Mouse (Mus musculus) MEL (cell line): Measurements from ENCODE around the gene Aldh1a3.

ENCODE experiments used
- CTCF ChIP-seq, 3 experiments: IDR thresholded peaks in 2 of 3; conservative IDR thresholded peaks in 1 of 3; 2 replicates each; pipeline ENCODE4 v1.5.1; 2011 to 2012; ENCODE audit warnings: low read length in 3 of 3, low read depth in 2 of 3, mild to moderate bottlenecking in 2 of 3, improper control_type of control experiment in 1 of 3, inconsistent platforms in 1 of 3, mixed read lengths in 1 of 3, moderate library complexity in 1 of 3; ENCODE audit not compliant: control insufficient read depth in 1 of 3, insufficient read depth in 1 of 3, poor library complexity in 1 of 3, severe bottlenecking in 1 of 3
- EP300 ChIP-seq, 2 experiments: IDR thresholded peaks; 2 replicates each; pipeline ENCODE4 v1.6.1; 2011; ENCODE audit warnings: improper control_type of control experiment in 2 of 2, low read length in 2 of 2, low read depth in 1 of 2, mild to moderate bottlenecking in 1 of 2
- ETS1 ChIP-seq: IDR thresholded peaks from 2 replicates; pipeline ENCODE4 v1.6.1; 2012; ENCODE audit warnings: low read depth, mild to moderate bottlenecking, inconsistent platforms, low read length, improper control_type of control experiment, moderate library complexity
- GATA1 ChIP-seq: IDR thresholded peaks from 2 replicates; pipeline ENCODE4 v1.6.1; 2011; ENCODE audit warnings: low read depth, low read length, improper control_type of control experiment
- MAZ ChIP-seq: IDR thresholded peaks from 2 replicates; pipeline ENCODE4 v1.6.1; 2012; ENCODE audit warnings: low read depth, mild to moderate bottlenecking, inconsistent platforms, low read length, improper control_type of control experiment
- MYC ChIP-seq: IDR thresholded peaks from 2 replicates; pipeline ENCODE4 v1.6.1; 2011; ENCODE audit warnings: low read depth, mild to moderate bottlenecking, low read length, improper control_type of control experiment, moderate library complexity
- POLR2A ChIP-seq, 2 experiments: IDR thresholded peaks; 2 replicates each; pipeline ENCODE4 v1.6.1; 2011 to 2012; ENCODE audit warnings: low read length in 2 of 2, mild to moderate bottlenecking in 2 of 2, control low read depth in 1 of 2, improper control_type of control experiment in 1 of 2, low read depth in 1 of 2, moderate library complexity in 1 of 2; ENCODE audit not compliant: control insufficient read depth in 1 of 2, insufficient read depth in 1 of 2, poor library complexity in 1 of 2
- USF2 ChIP-seq, 2 experiments: IDR thresholded peaks; 2 replicates each; pipeline ENCODE4 v1.6.1; 2011 to 2012; ENCODE audit warnings: improper control_type of control experiment in 2 of 2, low read length in 2 of 2, borderline replicate concordance in 1 of 2, inconsistent platforms in 1 of 2, low read depth in 1 of 2, mild to moderate bottlenecking in 1 of 2; ENCODE audit not compliant: insufficient read depth in 1 of 2
- ZC3H11A ChIP-seq: IDR thresholded peaks from 2 replicates; pipeline ENCODE4 v1.6.1; 2012; ENCODE audit warnings: low read depth, mild to moderate bottlenecking, inconsistent platforms, low read length, improper control_type of control experiment
- ZKSCAN1 ChIP-seq: IDR thresholded peaks from 2 replicates; pipeline ENCODE4 v1.6.1; 2012; ENCODE audit warnings: low read depth, mild to moderate bottlenecking, inconsistent platforms, low read length, improper control_type of control experiment, moderate library complexity

DNA sequence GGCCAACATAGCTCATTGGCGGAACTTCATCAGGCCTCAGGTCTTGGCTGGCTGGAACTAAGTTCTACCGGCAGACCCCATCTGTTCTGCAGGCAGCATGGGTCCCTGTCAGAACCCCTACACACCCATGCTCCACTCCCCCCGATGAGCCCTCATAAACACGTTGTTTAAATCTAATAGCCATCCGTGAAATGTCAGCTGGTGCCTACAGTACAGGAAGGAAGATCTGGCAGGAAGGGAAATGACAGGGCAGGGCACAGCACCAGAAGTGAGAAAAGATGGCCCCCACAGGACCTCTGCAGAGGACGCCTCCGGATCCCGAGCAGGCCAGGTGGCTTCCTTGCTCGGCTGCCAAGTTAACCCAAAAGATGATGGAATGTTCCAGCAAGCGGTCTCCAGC lies 23.2 kb downstream of the Aldh1a3 start:
- TF ChIP-seq ZKSCAN1 (no peak), POLR2A (IDR thresholded peaks at IDR 0.05; ENCODE audit: control insufficient read depth in 1 of 2, insufficient read depth in 1 of 2, low read depth in 1 of 2, low read length in 2 of 2, poor library complexity in 1 of 2) (no peak), GATA1 (no peak), CTCF (IDR thresholded peaks at IDR 0.05 in 2 of 3, conservative IDR thresholded peaks at IDR 0.05 in 1 of 3; ENCODE audit: control insufficient read depth in 1 of 3, insufficient read depth in 1 of 3, low read depth in 2 of 3, low read length in 3 of 3, poor library complexity in 1 of 3, severe bottlenecking in 1 of 3) (no peak), ZC3H11A (no peak), ETS1 (no peak), MAZ (no peak), EP300 (IDR thresholded peaks at IDR 0.05; ENCODE audit: low read depth in 1 of 2, low read length in 2 of 2) (no peak), MYC (no peak), USF2 (IDR thresholded peaks at IDR 0.05; ENCODE audit: borderline replicate concordance in 1 of 2, insufficient read depth in 1 of 2, low read depth in 1 of 2, low read length in 2 of 2) (no peak)
